Mouse (Mus musculus) G1E-ER4 (cell line): ENCODE measurements around the gene Gm20662. TPM values are rescaled to one million over a fixed set of nuclear protein-coding genes. Genes with fewer than 3 reads are reported as not detected.

Source experiments
- GATA1 ChIP-seq: IDR thresholded peaks from one replicate; pipeline ENCODE4 v1.8.0; 2012; ENCODE audit warnings: low read length, inconsistent platforms
- polyA plus RNA-seq: library from polyadenylated mRNA; stranded (reverse); fragments of >175 nt; gene quantifications from 2 replicates; pipeline ENCODE4 v1.2.3, GENCODE M21; 2012

The Gm20662 gene
- polyA plus RNA-seq, 1 experiment: 0.08 TPM

DNA sequence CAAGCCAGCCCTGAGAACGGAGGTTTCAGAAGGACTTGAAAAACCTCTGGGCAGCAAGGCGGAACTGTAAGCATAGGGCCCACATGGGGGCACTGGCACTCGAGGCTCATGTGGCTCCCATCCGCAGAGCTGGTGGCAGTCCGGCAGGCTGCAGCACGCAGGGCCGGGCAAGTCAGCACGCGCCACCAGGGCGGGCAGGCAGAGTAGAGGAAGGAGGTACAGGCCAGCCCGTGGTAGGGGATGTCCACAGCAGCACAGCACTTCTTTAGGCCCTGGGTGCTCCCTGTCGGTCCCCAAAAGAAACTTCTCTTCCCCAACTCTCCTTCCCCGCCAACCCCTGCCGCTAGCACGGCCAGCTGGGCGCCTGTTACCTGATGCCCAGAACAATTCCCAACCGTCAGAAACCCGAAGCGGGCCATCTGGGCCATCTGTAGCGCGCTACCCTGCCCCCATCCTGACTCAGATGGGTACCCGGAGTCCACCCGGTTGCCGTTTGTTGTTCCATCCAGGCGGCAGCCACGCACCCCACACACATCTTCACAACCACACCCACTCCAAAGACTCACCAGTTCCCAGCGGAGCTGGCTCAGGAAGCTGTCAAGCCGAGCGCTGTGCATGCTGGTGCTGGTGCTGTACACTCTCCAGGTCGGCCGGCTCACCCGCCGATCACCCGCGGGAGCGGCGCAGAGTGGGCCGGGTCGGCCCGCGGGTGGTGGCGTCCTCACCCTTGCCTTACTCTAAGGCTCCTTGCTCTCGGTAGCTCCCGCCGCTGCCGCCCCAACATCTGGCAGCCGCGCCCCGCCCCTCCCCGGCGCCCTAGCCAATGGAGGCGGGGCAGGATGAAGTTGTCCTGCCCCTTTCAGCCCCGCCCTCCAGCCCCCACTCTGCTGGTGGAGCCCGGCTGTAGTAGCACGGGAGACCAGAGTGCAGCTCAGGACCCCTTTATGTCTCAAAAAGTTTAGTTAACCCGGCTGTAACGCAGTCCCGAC is 10.7 kb upstream of the Gm20662 start, which contains the start of gene Inka1:
Gene Inka1, minus strand, starts transcription at position 749 of the 989 bp plus-strand sequence.
- TF ChIP-seq GATA1: no peak

- no peak for TF ChIP-seq GATA1
Observed at GRCm38 (mm10) chr9:107986376-107986775, 9.8 kb upstream of the Gm20662 start.

DNA sequence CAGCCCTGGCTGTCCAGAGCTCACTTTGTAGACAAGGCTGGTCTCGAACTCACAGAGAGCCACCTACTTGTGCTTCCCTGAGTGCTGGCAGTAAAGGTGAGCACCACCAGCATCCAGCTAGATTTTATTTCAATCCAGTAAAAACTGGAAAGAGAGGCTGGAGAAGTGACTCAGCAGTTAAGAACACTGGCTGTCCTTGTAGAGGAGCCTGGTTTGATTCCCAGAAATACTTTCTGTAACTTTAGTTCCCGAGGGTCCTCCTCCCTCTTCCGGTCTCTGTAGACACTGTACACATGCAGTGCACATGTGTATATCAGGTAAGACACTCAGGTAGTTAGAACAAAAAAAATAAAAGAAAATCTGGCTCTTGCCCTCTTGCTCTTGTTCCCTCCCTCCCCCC is 8.2 kb upstream of the Gm20662 start:
- TF ChIP-seq GATA1: no peak

GRCm38 (mm10) chr9:107992197-107992596 is 4.0 kb upstream of the Gm20662 start, which contains the start of gene Cdhr4:
Gene Cdhr4 (plus strand): TSS chr9:107992497.
- no peak for TF ChIP-seq GATA1

- TF ChIP-seq GATA1: no peak
Observed at GRCm38 (mm10) chr9:107993013-107993412, 3.1 kb upstream of the Gm20662 start.

DNA sequence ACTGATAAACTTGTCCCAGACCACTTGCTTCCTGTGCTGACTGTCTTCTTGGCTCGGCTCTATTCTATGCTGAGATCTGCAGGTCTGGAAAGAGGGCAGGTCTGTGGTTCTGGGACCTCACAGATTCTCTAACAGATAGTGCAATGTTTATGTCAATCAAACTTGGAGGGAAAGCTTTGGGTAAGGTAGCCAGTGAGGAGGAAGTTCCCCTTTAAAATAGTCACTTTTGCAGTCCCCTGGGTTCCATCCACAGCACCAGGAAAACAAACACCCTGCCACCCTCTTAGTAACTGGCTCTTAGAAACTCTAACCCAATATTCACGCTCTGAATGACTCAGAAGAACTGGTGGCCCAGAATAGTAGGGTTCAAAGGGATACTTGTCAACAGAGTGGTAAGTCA is 1.7 kb upstream of the Gm20662 start:
- TF ChIP-seq GATA1: no peak

- no peak for TF ChIP-seq GATA1
Observed at GRCm38 (mm10) chr9:107995513-107995912, 636 bp upstream of the Gm20662 start.

DNA sequence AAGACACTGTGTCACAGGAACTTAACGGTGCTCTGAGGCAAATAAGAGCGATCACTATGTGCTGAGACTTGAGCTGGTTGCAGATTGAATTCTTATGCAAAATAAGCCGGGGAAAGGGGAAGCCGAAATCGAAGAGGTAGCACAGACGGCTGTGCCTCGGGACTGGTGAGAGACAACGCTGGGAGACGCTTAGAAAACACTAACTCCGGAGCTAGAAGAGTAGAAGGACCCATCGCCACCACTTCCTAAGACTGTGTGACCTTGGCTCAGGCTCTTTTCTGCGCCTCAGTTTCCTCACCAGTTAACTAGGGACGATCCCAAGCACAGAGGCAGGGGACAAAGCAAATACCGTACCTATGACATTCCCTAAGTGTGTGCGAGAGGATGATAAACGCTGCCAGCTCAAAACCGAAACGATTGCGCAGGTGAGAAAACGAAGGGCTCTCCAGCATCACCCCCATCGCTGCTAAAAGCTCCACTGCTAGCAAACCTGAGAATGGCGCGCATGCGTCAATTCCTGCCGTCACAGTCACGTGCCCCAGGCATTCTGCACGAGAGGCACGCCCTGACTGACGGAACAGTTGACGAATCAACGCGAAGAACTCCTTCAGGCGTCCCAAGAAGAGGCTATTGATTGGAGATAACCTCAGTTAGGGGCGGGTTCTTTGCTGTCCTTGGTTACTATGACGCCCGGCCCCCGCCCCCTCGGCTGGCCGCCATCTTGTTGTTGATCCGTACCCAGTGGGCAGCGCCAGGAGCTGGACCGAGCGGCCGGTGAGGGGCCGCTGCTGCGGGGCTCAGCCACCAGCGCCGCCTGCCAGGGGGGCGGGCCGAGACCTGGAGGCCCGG is 6.0 kb downstream of the Gm20662 start, which contains the start of gene Ip6k1:
Gene Ip6k1, plus strand, starts transcription at position 580 of the 849 bp plus-strand sequence.
- no peak for TF ChIP-seq GATA1

DNA sequence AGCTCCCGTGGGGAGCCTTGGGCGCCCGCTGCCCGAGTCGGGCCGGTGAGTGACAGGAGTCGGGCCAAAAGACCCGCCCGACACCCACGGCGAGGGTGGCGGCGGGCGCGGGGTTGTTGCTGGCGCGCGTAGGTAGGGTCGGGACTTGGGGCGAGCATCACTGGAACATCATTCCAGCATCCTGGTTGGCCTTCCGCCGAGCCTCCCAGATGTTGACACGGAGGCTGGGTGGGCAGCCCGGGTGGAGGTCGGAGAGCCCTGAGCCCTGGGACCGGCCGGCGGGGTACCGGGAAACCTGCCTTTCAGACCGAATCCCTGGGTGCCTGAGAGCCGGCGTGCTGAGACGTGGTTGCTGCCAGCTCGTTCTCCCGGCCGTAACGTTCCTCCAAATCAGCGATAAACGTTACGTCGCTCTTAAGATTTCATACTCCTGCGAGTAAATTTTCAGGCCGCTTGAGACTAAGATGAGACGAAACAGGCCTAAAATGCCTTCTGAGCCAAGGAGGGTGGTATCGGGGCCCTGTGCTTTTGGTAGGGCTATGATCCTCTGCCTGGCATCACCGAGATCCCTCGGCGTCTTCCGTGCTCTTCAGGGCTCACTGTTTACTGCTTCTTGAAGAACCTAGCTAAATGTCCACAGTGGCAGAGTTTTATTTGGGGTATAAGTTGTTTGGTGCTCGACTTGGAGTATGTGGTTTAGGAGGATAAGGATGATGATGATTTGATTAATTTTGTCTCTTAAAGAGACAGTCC is 6.8 kb downstream of the Gm20662 start:
- no peak for TF ChIP-seq GATA1

DNA sequence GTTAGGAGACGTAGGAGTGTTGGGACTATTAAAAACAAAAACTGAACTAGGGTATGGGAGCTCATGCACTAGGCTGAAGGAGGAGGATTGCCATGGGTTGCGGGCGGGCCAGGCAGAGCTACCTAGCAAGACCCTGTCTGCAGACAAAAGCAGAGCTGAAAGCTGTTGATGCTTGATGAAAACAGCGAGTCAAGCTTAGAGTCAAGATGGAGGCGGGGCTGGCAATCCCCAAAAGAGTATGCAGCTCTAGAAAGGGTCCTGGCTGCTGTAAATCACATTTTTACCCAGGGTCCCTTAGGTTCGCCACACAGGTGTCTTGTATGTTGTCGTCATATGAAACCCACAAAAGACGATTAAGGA is 7.4 kb downstream of the Gm20662 start:
- no peak for TF ChIP-seq GATA1

DNA sequence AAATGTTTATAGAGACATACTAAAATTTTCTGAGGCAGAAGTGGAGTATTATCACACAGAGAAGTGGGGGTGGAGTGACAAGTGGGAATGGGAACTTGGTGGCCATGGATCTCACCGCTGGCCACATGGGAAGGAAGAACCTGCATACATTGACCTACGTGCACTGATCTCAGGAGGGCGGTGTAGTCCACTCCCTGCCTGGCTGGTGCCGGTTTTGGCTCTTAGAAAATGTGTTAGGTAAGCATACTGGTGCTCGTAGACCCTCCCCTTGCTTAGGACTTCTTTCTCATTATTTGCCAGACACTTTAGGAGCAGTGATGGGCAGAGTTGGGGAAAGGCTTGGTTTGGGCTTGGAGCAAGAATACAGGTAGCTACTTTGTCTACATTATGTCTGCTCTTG is 11.9 kb downstream of the Gm20662 start:
- no peak for TF ChIP-seq GATA1

- no peak for TF ChIP-seq GATA1
Observed at GRCm38 (mm10) chr9:108010385-108010784, 14.2 kb downstream of the Gm20662 start.

DNA sequence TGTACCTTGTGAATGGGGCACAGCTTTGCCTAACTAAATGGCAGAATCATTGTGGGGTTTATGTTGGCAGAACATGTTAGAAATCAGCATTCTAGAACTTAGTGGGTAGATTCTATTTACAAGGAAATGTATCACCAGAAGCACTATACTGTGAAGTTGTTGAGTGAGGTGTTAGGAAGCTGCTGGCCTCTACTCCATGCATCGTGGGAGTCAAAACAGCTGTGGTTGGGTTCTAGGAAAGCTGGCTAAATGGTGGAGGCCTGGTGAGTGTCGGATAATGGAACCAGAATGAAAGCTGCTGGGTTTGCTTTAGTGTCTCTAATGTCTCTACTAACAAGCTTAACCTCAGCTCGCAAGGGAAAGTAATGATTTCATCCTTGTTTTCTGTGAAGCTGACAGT is 21.0 kb downstream of the Gm20662 start:
- no peak for TF ChIP-seq GATA1

- TF ChIP-seq GATA1: no peak
Observed at GRCm38 (mm10) chr9:108020741-108021140, 24.6 kb downstream of the Gm20662 start.

DNA sequence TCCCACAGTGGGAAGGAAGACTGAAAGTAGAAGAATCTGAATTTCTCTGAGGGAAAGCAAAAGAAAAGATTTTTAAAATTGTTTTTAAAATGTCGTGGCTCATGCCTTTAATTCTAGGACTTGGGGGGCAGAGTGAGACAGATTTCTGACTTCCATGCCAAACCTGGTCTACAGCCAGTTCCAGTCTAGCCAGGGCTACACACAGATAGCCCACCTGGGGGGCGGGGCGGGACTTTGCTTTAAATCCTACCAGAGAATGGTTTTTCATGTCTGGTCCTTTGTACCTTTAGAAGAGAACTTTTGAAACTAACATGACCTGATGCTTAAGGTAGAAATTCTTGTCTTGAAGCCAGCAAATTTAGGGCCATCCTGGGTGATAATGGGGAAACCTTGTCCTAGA is 27.1 kb downstream of the Gm20662 start:
- TF ChIP-seq GATA1: no peak
